Mouse (Mus musculus): ENCODE measurements at regions not wholly inside any gene's neighbourhood (a gene's known extent, or its start where the extent isn't known, plus 50 kb on each side); places are given as distances from the start of the nearest gene placed in this dataset.

DNA sequence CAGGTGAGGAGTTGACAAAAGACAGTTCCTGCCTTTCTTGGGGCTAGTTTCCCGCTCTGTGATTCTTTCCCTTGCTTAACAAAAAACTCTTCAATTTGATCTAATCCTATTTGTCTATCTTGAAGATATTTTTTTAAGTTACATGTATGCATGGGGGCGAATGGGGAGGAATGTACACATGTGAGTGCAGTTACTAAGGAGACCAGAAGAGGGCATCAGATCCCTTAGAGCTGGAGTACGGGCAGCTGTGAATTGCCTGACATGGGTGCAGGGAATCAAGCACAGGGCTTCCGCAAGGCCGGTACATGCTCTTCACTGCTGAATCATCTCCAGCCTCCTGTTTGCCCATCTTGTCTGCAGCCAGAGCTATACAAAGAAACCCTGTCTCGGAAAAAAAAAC is 79.8 kb upstream of the Ppp2r5c start:
- Histone ChIP-seq H3K9me3 (ENCODE audit: control insufficient read depth, low read length) (no peaks in the 10 kb centered on the region), H3K36me3 (ENCODE audit: control insufficient read depth, insufficient read depth, low read length) (no peaks in the 10 kb centered on the region), H3K27me3 (ENCODE audit: control insufficient read depth, insufficient read depth, low read length) (0 out of 2 replicates have a peak, but pooled peaks cover 3% of the 10 kb centered on the region), H3K4me2 (replicated peaks; ENCODE audit: low read depth, low read length, severe bottlenecking) (no peak overlapping the region), H3K4me3 (replicated peaks; ENCODE audit: low read length) (no peak overlapping the region), H3K9ac (ENCODE audit: low read depth, low read length, severe bottlenecking) (no peak overlapping the region), H3K4me1 (ENCODE audit: control insufficient read depth, insufficient read depth, low read length) (no peaks in the 10 kb centered on the region), H3K27ac (replicated peaks; ENCODE audit: low read depth, low read length) (no peak overlapping the region)
- WGBS: 92% methylated on average over 6 of the region's 6 CpGs
- ATAC-seq (ENCODE audit: low FRiP score, low read depth) (no peak), DNase-seq (ENCODE audit: low spot score) (no peak)
- TF ChIP-seq POLR2A (IDR thresholded peaks at IDR 0.05; ENCODE audit: borderline replicate concordance, extremely low read depth, insufficient read depth, insufficient read length): no peak

DNA sequence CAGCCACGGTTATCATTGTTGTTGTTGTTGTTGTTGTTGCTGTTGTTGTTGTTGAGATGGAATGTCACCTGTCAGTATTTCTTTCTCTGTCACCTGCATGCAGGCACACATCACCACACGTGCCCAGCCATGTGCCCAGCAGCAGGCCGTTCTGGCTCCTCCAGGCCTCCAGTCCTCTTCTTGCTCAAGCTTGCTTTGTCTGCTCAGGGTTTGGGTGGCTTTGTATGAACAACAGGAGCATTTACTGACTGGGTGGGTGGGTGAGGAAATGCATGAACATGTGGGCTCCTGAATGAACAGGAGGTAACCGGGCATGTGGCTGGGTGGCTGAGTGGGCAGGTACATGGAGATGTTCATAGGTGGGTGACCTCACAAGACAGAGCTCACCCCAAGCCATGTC is 79.1 kb upstream of the Ppp2r5c start:
- Histone ChIP-seq H3K4me2 (replicated peaks; ENCODE audit: low read depth, low read length, severe bottlenecking) (no peak overlapping the region), H3K4me3 (replicated peaks; ENCODE audit: low read length) (no peak overlapping the region), H3K27ac (replicated peaks; ENCODE audit: low read depth, low read length) (no peak overlapping the region), H3K4me1 (ENCODE audit: control insufficient read depth, insufficient read depth, low read length) (no peaks in the 10 kb centered on the region), H3K27me3 (ENCODE audit: control insufficient read depth, insufficient read depth, low read length) (peaks cover 8% of the 10 kb centered on the region; the same call in 1 of the 2 replicates), H3K9me3 (ENCODE audit: control insufficient read depth, low read length) (no peaks in the 10 kb centered on the region), H3K36me3 (ENCODE audit: control insufficient read depth, insufficient read depth, low read length) (no peaks in the 10 kb centered on the region), H3K9ac (ENCODE audit: low read depth, low read length, severe bottlenecking) (no peak overlapping the region)
- no peak for ATAC-seq (ENCODE audit: low FRiP score, low read depth)
- no peak for TF ChIP-seq POLR2A (IDR thresholded peaks at IDR 0.05; ENCODE audit: borderline replicate concordance, extremely low read depth, insufficient read depth, insufficient read length)
- 85% methylated on average over 4 of the region's 4 CpGs for WGBS
- DNase-seq (ENCODE audit: low spot score): no peak

DNA sequence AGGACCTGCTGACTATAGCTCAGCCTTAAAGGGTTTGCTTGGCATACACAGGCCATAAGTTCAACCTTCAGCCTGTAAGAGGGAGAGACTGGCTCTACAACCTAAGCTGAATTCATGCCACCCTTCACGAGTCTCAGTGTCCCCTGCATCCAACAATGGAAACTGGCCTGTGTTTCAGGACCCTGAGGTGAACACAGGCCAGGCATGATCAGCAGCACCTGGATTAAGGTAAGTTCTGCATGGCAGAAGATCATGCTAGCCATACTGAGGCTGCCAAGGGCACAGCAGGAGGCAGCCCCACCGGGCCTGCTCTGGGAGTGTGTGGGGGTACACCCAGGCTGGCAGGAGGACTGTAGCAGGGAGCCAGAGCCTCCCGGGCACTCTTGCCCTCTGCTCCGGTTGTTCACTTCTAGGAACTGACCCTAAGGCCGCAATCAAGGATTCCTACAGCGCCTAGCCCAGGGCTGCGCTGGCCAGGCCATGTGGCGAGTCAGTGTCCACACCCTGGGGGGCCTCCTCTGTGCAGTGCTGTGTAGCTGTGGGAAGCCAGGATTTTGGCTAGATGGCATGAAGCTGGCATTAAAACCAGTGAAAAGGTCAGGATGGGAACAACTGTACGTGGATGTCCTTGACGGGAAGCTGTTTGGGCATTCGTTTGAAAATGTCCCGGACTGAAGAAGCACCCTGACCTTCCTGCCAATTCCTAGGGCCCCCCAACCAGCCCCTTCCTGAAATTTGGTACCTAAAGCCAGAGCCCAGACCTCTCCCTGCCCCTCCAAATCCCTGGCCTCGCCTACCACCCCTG is 74.8 kb upstream of the Ppp2r5c start:
- Histone ChIP-seq H3K36me3 (ENCODE audit: control insufficient read depth, insufficient read depth, low read length) (no peaks in the 10 kb centered on the region), H3K27ac (replicated peaks; ENCODE audit: low read depth, low read length) (no peak overlapping the region), H3K27me3 (ENCODE audit: control insufficient read depth, insufficient read depth, low read length) (peaks cover 36% of the 10 kb centered on the region), H3K4me2 (replicated peaks; ENCODE audit: low read depth, low read length, severe bottlenecking) (no peak overlapping the region), H3K9me3 (ENCODE audit: control insufficient read depth, low read length) (no peaks in the 10 kb centered on the region), H3K4me1 (ENCODE audit: control insufficient read depth, insufficient read depth, low read length) (no peaks in the 10 kb centered on the region), H3K4me3 (replicated peaks; ENCODE audit: low read length) (no peak overlapping the region), H3K9ac (ENCODE audit: low read depth, low read length, severe bottlenecking) (no peak overlapping the region)
- no peak for TF ChIP-seq POLR2A (IDR thresholded peaks at IDR 0.05; ENCODE audit: borderline replicate concordance, extremely low read depth, insufficient read depth, insufficient read length)
- WGBS: 80% methylated on average over 13 of the region's 13 CpGs
- ATAC-seq (ENCODE audit: low FRiP score, low read depth): no peak
- DNase-seq (ENCODE audit: low spot score): no peak

DNA sequence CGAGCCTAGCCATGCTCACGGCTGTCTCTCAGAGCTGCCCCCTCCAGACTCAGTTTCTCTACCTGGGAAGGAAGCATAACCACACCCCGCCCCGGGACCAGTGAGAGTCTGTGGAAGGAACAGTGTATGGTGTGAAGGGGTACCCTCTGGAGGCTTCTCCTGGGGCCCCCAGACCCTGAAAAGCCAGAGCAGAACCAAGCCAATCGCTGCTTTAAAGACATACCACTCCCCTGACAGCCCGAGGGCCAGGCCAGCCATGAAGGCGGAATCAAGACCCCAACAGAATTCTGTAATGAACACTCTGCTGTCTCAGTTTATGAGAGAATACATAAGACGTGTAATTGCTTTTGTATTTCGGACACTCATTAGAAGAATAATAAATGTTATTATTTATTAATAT is 73.9 kb upstream of the Ppp2r5c start:
- no peaks in the 10 kb centered on the region for H3K4me1 ChIP-seq (ENCODE audit: control insufficient read depth, insufficient read depth, low read length)
- no peak overlapping the region for H3K9ac ChIP-seq (ENCODE audit: low read depth, low read length, severe bottlenecking)
- no peaks in the 10 kb centered on the region for H3K36me3 ChIP-seq (ENCODE audit: control insufficient read depth, insufficient read depth, low read length)
- H3K4me2 ChIP-seq (replicated peaks; ENCODE audit: low read depth, low read length, severe bottlenecking): peak overlapping the region; percentile 31
- TF ChIP-seq POLR2A (IDR thresholded peaks at IDR 0.05; ENCODE audit: borderline replicate concordance, extremely low read depth, insufficient read depth, insufficient read length): no peak
- no peak overlapping the region for H3K27ac ChIP-seq (replicated peaks; ENCODE audit: low read depth, low read length)
- ATAC-seq (ENCODE audit: low FRiP score, low read depth): peak; percentile 43; the same call in 1 of the 2 replicates
- no peak for DNase-seq (ENCODE audit: low spot score)
- no peak overlapping the region for H3K4me3 ChIP-seq (replicated peaks; ENCODE audit: low read length)
- H3K27me3 ChIP-seq (ENCODE audit: control insufficient read depth, insufficient read depth, low read length): peaks cover 36% of the 10 kb centered on the region
- WGBS: 41% methylated on average over 9 of the region's 9 CpGs
- H3K9me3 ChIP-seq (ENCODE audit: control insufficient read depth, low read length): no peaks in the 10 kb centered on the region

DNA sequence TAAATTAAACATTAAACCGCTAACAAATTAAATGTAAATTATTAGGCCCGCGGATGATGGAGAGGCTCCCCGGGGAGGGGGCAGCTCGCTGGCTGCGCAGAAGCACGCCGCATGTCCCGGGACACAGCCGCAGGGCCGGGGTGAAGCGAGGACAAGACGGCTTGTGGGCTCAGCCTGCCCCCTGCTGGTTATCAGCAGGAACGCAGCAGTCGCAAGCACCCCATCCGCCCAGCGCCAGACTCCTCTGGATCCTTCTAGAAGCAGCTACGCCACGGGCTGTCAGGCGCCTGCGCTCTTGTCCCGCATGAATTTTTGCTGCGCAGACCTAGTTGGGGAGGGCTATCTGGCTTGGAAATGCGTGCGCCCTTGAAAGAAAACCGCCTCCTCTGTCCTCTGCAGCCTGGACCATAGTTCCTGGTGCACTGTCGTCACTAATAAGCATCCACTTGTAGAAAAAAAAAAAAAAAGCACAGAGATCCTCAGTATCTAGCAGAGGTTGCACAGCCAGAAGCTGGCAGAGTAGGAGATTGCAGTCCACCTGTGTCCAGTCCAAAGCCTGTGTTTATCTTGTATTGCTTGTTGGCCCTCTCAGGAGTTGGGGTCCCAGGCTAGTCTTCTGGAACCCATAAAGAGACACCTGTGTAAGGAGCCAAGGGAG is 73.4 kb upstream of the Ppp2r5c start:
- 3% methylated on average over 27 of the region's 27 CpGs for WGBS
- ATAC-seq (ENCODE audit: low FRiP score, low read depth): peak; percentile 83

More for the DNA sequence above, 73.4 kb upstream of the Ppp2r5c start:
- peak; percentile 79 for DNase-seq (ENCODE audit: low spot score)
- TF ChIP-seq POLR2A (IDR thresholded peaks at IDR 0.05; ENCODE audit: borderline replicate concordance, extremely low read depth, insufficient read depth, insufficient read length): no peak
- Histone ChIP-seq H3K4me3 (replicated peaks; ENCODE audit: low read length) (no peak overlapping the region), H3K27ac (replicated peaks; ENCODE audit: low read depth, low read length) (no peak overlapping the region), H3K4me1 (ENCODE audit: control insufficient read depth, insufficient read depth, low read length) (no peaks in the 10 kb centered on the region), H3K9ac (ENCODE audit: low read depth, low read length, severe bottlenecking) (no peak overlapping the region), H3K9me3 (ENCODE audit: control insufficient read depth, low read length) (no peaks in the 10 kb centered on the region), H3K4me2 (replicated peaks; ENCODE audit: low read depth, low read length, severe bottlenecking) (peak overlapping the region; percentile 31), H3K27me3 (ENCODE audit: control insufficient read depth, insufficient read depth, low read length) (peaks cover 36% of the 10 kb centered on the region), H3K36me3 (ENCODE audit: control insufficient read depth, insufficient read depth, low read length) (no peaks in the 10 kb centered on the region)

Data from limb, embryonic 14.5 days (tissue).